Mouse (Mus musculus): Measurements from ENCODE around the gene Bcorl1.

DNA sequence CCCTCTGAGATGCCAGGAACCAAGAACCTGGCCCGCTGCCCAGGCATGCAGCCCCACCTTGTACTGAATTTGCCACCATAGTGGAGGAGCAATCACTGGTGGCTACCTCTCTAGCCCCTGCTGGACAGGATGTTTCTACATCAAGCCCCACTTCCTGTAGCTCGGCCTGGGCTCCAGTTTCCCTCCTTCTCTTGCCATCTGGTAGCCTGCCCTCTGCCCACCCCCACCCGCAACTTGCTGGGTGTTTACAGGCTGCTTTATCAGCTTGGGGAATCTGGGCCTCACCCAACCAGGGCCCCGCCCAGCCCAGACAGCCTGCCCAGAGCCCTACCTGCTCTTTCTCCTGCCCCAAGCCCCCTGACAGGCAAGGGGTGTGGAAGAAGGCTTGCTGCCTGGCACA is 97.9 kb downstream of the Bcorl1 start:
- TF ChIP-seq CTCF (IDR thresholded peaks at IDR 0.05; ENCODE audit: borderline replicate concordance, insufficient read depth, low read depth, low read length), result no peak
- TF ChIP-seq POLR2A (IDR thresholded peaks at IDR 0.05; ENCODE audit: borderline replicate concordance, insufficient read depth, low read length), result no peak
